Mouse (Mus musculus): ENCODE data around the gene Elovl4. TPM values are rescaled to one million over a fixed set of nuclear protein-coding genes. Genes with fewer than 3 reads are reported as not detected.

Elovl4 gene
- polyA plus RNA-seq, 1 experiment from 2014 or later: 87.3 TPM

GRCm38 (mm10) chr9:83807562-83807961 lies 1.5 kb upstream of the Elovl4 start:
- Histone ChIP-seq H3K27me3 (replicated peaks; ENCODE audit: control insufficient read depth, insufficient read depth, low read length) (no peaks in the 10 kb centered on the region), H3K36me3 (ENCODE audit: control insufficient read depth, insufficient read depth) (no peaks in the 10 kb centered on the region), H3K27ac (ENCODE audit: low read length) (no peak overlapping the region), H3K4me3 (replicated peaks; ENCODE audit: low read length) (no peak overlapping the region), H3K9me3 (ENCODE audit: control insufficient read depth, low read length) (no peaks in the 10 kb centered on the region), H3K9ac (replicated peaks; ENCODE audit: low read depth, low read length) (no peak overlapping the region), H3K4me1 (replicated peaks; ENCODE audit: control insufficient read depth, insufficient read depth, low read length) (peaks cover 20% of the 10 kb centered on the region), H3K4me2 (ENCODE audit: low read length) (no peak overlapping the region)
- 4% methylated on average over 2 of the region's 2 CpGs for WGBS
- ATAC-seq: no peak

- H3K9ac ChIP-seq (replicated peaks; ENCODE audit: low read depth, low read length): peak overlapping the region; percentile 97
- peak overlapping the region; percentile 90 for H3K4me2 ChIP-seq (ENCODE audit: low read length)
- peak overlapping the region; percentile 94 for H3K27ac ChIP-seq (ENCODE audit: low read length)
- no peaks in the 10 kb centered on the region for H3K27me3 ChIP-seq (replicated peaks; ENCODE audit: control insufficient read depth, insufficient read depth, low read length)
- no peaks in the 10 kb centered on the region for H3K36me3 ChIP-seq (ENCODE audit: control insufficient read depth, insufficient read depth)
- peak overlapping the region; percentile 98 for H3K4me3 ChIP-seq (replicated peaks; ENCODE audit: low read length)
- H3K4me1 ChIP-seq (replicated peaks; ENCODE audit: control insufficient read depth, insufficient read depth, low read length): peaks cover 24% of the 10 kb centered on the region
- peak; percentile 92 for ATAC-seq
- under 1% methylated on average over 37 of the region's 37 CpGs for WGBS
- no peaks in the 10 kb centered on the region for H3K9me3 ChIP-seq (ENCODE audit: control insufficient read depth, low read length)
Observed at GRCm38 (mm10) chr9:83805164-83805976, 707 bp downstream of the Elovl4 start.

GRCm38 (mm10) chr9:83804341-83804740 lies 1.7 kb downstream of the Elovl4 start:
- Histone ChIP-seq H3K27me3 (replicated peaks; ENCODE audit: control insufficient read depth, insufficient read depth, low read length) (no peaks in the 10 kb centered on the region), H3K4me3 (replicated peaks; ENCODE audit: low read length) (peak overlapping the region; percentile 0; the same call in 1 of the 2 replicates), H3K27ac (ENCODE audit: low read length) (no peak overlapping the region), H3K9ac (replicated peaks; ENCODE audit: low read depth, low read length) (no peak overlapping the region), H3K4me1 (replicated peaks; ENCODE audit: control insufficient read depth, insufficient read depth, low read length) (peaks cover 24% of the 10 kb centered on the region), H3K9me3 (ENCODE audit: control insufficient read depth, low read length) (no peaks in the 10 kb centered on the region), H3K4me2 (ENCODE audit: low read length) (peak overlapping the region; percentile 90), H3K36me3 (ENCODE audit: control insufficient read depth, insufficient read depth) (no peaks in the 10 kb centered on the region)
- no peak for ATAC-seq
- 59% methylated on average over 13 of the region's 13 CpGs for WGBS

- ATAC-seq: no peak; the same call in 1 of the 2 replicates
- H3K36me3 ChIP-seq (ENCODE audit: control insufficient read depth, insufficient read depth): no peaks in the 10 kb centered on the region
- no peak overlapping the region for H3K4me2 ChIP-seq (ENCODE audit: low read length)
- 74% methylated on average over 8 of the region's 8 CpGs for WGBS
- H3K27ac ChIP-seq (ENCODE audit: low read length): no peak overlapping the region
- H3K9me3 ChIP-seq (ENCODE audit: control insufficient read depth, low read length): no peaks in the 10 kb centered on the region
- H3K9ac ChIP-seq (replicated peaks; ENCODE audit: low read depth, low read length): no peak overlapping the region
- no peak overlapping the region for H3K4me3 ChIP-seq (replicated peaks; ENCODE audit: low read length)
- H3K4me1 ChIP-seq (replicated peaks; ENCODE audit: control insufficient read depth, insufficient read depth, low read length): peaks cover 6% of the 10 kb centered on the region
- H3K27me3 ChIP-seq (replicated peaks; ENCODE audit: control insufficient read depth, insufficient read depth, low read length): no peaks in the 10 kb centered on the region
Observed at GRCm38 (mm10) chr9:83797898-83798297, 8.2 kb downstream of the Elovl4 start.

GRCm38 (mm10) chr9:83796875-83797274 lies 9.2 kb downstream of the Elovl4 start:
- 86% methylated on average over 7 of the region's 7 CpGs for WGBS
- H3K27me3 ChIP-seq (replicated peaks; ENCODE audit: control insufficient read depth, insufficient read depth, low read length): no peaks in the 10 kb centered on the region
- H3K4me2 ChIP-seq (ENCODE audit: low read length): no peak overlapping the region
- no peaks in the 10 kb centered on the region for H3K4me1 ChIP-seq (replicated peaks; ENCODE audit: control insufficient read depth, insufficient read depth, low read length)
- no peak overlapping the region for H3K4me3 ChIP-seq (replicated peaks; ENCODE audit: low read length)
- H3K36me3 ChIP-seq (ENCODE audit: control insufficient read depth, insufficient read depth): no peaks in the 10 kb centered on the region
- H3K9ac ChIP-seq (replicated peaks; ENCODE audit: low read depth, low read length): no peak overlapping the region
- no peak overlapping the region for H3K27ac ChIP-seq (ENCODE audit: low read length)
- no peaks in the 10 kb centered on the region for H3K9me3 ChIP-seq (ENCODE audit: control insufficient read depth, low read length)
- ATAC-seq: no peak

GRCm38 (mm10) chr9:83789326-83789725 lies 16.8 kb downstream of the Elovl4 start:
- no peak for ATAC-seq
- no peak overlapping the region for H3K4me3 ChIP-seq (replicated peaks; ENCODE audit: low read length)
- no peak overlapping the region for H3K27ac ChIP-seq (ENCODE audit: low read length)
- no peak overlapping the region for H3K4me2 ChIP-seq (ENCODE audit: low read length)
- no peaks in the 10 kb centered on the region for H3K9me3 ChIP-seq (ENCODE audit: control insufficient read depth, low read length)
- WGBS: 81% methylated on average over 6 of the region's 6 CpGs
- no peak overlapping the region for H3K9ac ChIP-seq (replicated peaks; ENCODE audit: low read depth, low read length)
- no peaks in the 10 kb centered on the region for H3K4me1 ChIP-seq (replicated peaks; ENCODE audit: control insufficient read depth, insufficient read depth, low read length)
- peaks cover 2% of the 10 kb centered on the region; the same call in 1 of the 2 replicates for H3K36me3 ChIP-seq (ENCODE audit: control insufficient read depth, insufficient read depth)
- H3K27me3 ChIP-seq (replicated peaks; ENCODE audit: control insufficient read depth, insufficient read depth, low read length): no peaks in the 10 kb centered on the region

- Histone ChIP-seq H3K4me2 (ENCODE audit: low read length) (no peak overlapping the region), H3K27ac (ENCODE audit: low read length) (no peak overlapping the region), H3K4me3 (replicated peaks; ENCODE audit: low read length) (no peak overlapping the region), H3K36me3 (ENCODE audit: control insufficient read depth, insufficient read depth) (peaks cover 7% of the 10 kb centered on the region), H3K9me3 (ENCODE audit: control insufficient read depth, low read length) (no peaks in the 10 kb centered on the region), H3K27me3 (replicated peaks; ENCODE audit: control insufficient read depth, insufficient read depth, low read length) (no peaks in the 10 kb centered on the region), H3K4me1 (replicated peaks; ENCODE audit: control insufficient read depth, insufficient read depth, low read length) (no peaks in the 10 kb centered on the region), H3K9ac (replicated peaks; ENCODE audit: low read depth, low read length) (no peak overlapping the region)
- ATAC-seq: no peak
- 68% methylated on average over 1 of the region's 1 CpGs for WGBS
Observed at GRCm38 (mm10) chr9:83785501-83785900, 20.6 kb downstream of the Elovl4 start.

- Histone ChIP-seq H3K27me3 (replicated peaks; ENCODE audit: control insufficient read depth, insufficient read depth, low read length) (no peaks in the 10 kb centered on the region), H3K36me3 (ENCODE audit: control insufficient read depth, insufficient read depth) (peaks cover 7% of the 10 kb centered on the region), H3K27ac (ENCODE audit: low read length) (no peak overlapping the region), H3K9ac (replicated peaks; ENCODE audit: low read depth, low read length) (no peak overlapping the region), H3K4me3 (replicated peaks; ENCODE audit: low read length) (no peak overlapping the region), H3K4me2 (ENCODE audit: low read length) (no peak overlapping the region), H3K4me1 (replicated peaks; ENCODE audit: control insufficient read depth, insufficient read depth, low read length) (no peaks in the 10 kb centered on the region), H3K9me3 (ENCODE audit: control insufficient read depth, low read length) (no peaks in the 10 kb centered on the region; the same call in 1 of the 2 replicates)
- WGBS: 84% methylated on average over 9 of the region's 9 CpGs
- no peak for ATAC-seq
Observed at GRCm38 (mm10) chr9:83778317-83778960, 27.6 kb downstream of the Elovl4 start.

- no peak overlapping the region for H3K9ac ChIP-seq (replicated peaks; ENCODE audit: low read depth, low read length)
- no peak overlapping the region for H3K4me2 ChIP-seq (ENCODE audit: low read length)
- H3K9me3 ChIP-seq (ENCODE audit: control insufficient read depth, low read length): no peaks in the 10 kb centered on the region
- 79% methylated on average over 4 of the region's 4 CpGs for WGBS
- H3K4me3 ChIP-seq (replicated peaks; ENCODE audit: low read length): no peak overlapping the region
- H3K27me3 ChIP-seq (replicated peaks; ENCODE audit: control insufficient read depth, insufficient read depth, low read length): no peaks in the 10 kb centered on the region
- ATAC-seq: no peak
- no peak overlapping the region for H3K27ac ChIP-seq (ENCODE audit: low read length)
- H3K4me1 ChIP-seq (replicated peaks; ENCODE audit: control insufficient read depth, insufficient read depth, low read length): no peaks in the 10 kb centered on the region
- H3K36me3 ChIP-seq (ENCODE audit: control insufficient read depth, insufficient read depth): no peaks in the 10 kb centered on the region
Observed at GRCm38 (mm10) chr9:83761318-83761717, 44.8 kb downstream of the Elovl4 start.
